Mouse (Mus musculus) forebrain, embryonic 10.5 days (tissue): ENCODE measurements around the gene Klhl41. TPM values are rescaled to one million over a fixed set of nuclear protein-coding genes. Genes with fewer than 3 reads are reported as not detected.
"Not testable (repeated sequence)": the region's sequence is repeated elsewhere in the genome, so short reads cannot be mapped to it uniquely, and the experiment has no call there.

Experiments used
- DNase-seq: peaks from one replicate; pipeline ENCODE4 v3.0.0-alpha.2; 2017; ENCODE audit warnings: low spot score; ENCODE audit errors: extremely low spot score
- H3K27ac ChIP-seq: fragments of 300-500 bp; sonication (generic); 2 replicates; pipeline ENCODE4 v1.5.1; 2016; ENCODE audit warnings: mild to moderate bottlenecking
- H3K27me3 ChIP-seq: fragments of 300-500 bp; sonication (generic); 2 replicates; pipeline ENCODE4 v1.6.1; 2016; ENCODE audit warnings: mild to moderate bottlenecking; ENCODE audit not compliant: poor library complexity, severe bottlenecking
- H3K36me3 ChIP-seq: fragments of 300-500 bp; sonication (generic); replicated peaks from 2 replicates; pipeline ENCODE4 v1.6.1; 2016; ENCODE audit warnings: mild to moderate bottlenecking, moderate library complexity
- H3K4me1 ChIP-seq: fragments of 300-500 bp; sonication (generic); 2 replicates; pipeline ENCODE4 v1.6.1; 2016
- H3K4me3 ChIP-seq: fragments of 300-500 bp; sonication (generic); 2 replicates; pipeline ENCODE4 v1.5.1; 2016; ENCODE audit warnings: mild to moderate bottlenecking, moderate library complexity
- H3K9me3 ChIP-seq: fragments of 300-500 bp; sonication (generic); 2 replicates; pipeline ENCODE4 v1.6.1; 2016; ENCODE audit warnings: mild to moderate bottlenecking, moderate library complexity
- WGBS: fragments of 180-500 bp; shearing (Covaris S2); methylation state at CpG from one replicate; pipeline ENCODE4 v1.1.7; 2016; 5-methylcytosine and 5-hydroxymethylcytosine counted together
- polyA plus RNA-seq: library from polyadenylated mRNA; unstranded; fragments of >200 nt; fragmentation: Nextera tagmentation; extraction: Ambion mirVana; gene quantifications from 2 replicates; pipeline ENCODE4 v1.2.1, GENCODE M21; 2016

Klhl41 gene
- 0.11 and 0.21 TPM in 2 replicates for polyA plus RNA-seq

- 87% methylated on average over 9 of the region's 9 CpGs for WGBS
- DNase-seq = no peak
Measured at GRCm38 (mm10) chr2:69669853-69670252, at the start of gene Klhl41. Gene Klhl41, plus strand, starts transcription at chr2:69670120.

GRCm38 (mm10) chr2:69629215-69629614, 40.7 kb upstream of the Klhl41 start:
- Histone ChIP-seq H3K9me3 (peaks cover 2% of the 10 kb centered on the region; the same call in 1 of the 2 replicates), H3K27ac (no peak overlapping the region), H3K27me3 (no peaks in the 10 kb centered on the region), H3K36me3 (no peaks in the 10 kb centered on the region), H3K4me1 (no peaks in the 10 kb centered on the region), H3K4me3 (no peak overlapping the region)
- 87% methylated on average over 17 of the region's 17 CpGs for WGBS
- DNase-seq = no peak

More at GRCm38 (mm10) chr2:69669853-69670252, at the start of gene Klhl41:
- Histone ChIP-seq H3K27ac (no peak within 1 kb of the TSS), H3K4me3 (no peak within 1 kb of the TSS), H3K36me3 (peaks cover 8% of the 10 kb centered on the region), H3K27me3 (no peaks in the 10 kb centered on the region), H3K9me3 (no peaks in the 10 kb centered on the region), H3K4me1 (peaks cover 13% of the 10 kb centered on the region)

GRCm38 (mm10) chr2:69629914-69630313, 40.0 kb upstream of the Klhl41 start:
- no peak overlapping the region for H3K27ac ChIP-seq
- peaks cover 2% of the 10 kb centered on the region; the same call in 1 of the 2 replicates for H3K9me3 ChIP-seq
- WGBS = 88% methylated on average over 6 of the region's 6 CpGs
- no peak overlapping the region for H3K4me3 ChIP-seq
- no peaks in the 10 kb centered on the region for H3K4me1 ChIP-seq
- H3K36me3 ChIP-seq = no peaks in the 10 kb centered on the region
- no peak for DNase-seq
- no peaks in the 10 kb centered on the region for H3K27me3 ChIP-seq

- peaks cover 2% of the 10 kb centered on the region; the same call in 1 of the 2 replicates for H3K9me3 ChIP-seq
- DNase-seq = no peak
- WGBS = 90% methylated on average over 5 of the region's 5 CpGs
- H3K27ac ChIP-seq = no peak overlapping the region
- no peaks in the 10 kb centered on the region for H3K36me3 ChIP-seq
- H3K27me3 ChIP-seq = no peaks in the 10 kb centered on the region
- peaks cover 3% of the 10 kb centered on the region; the same call in 1 of the 2 replicates for H3K4me1 ChIP-seq
- H3K4me3 ChIP-seq = no peak overlapping the region
Measured at GRCm38 (mm10) chr2:69630792-69631191, 39.1 kb upstream of the Klhl41 start.

- Histone ChIP-seq H3K27ac (no peak overlapping the region), H3K9me3 (peaks cover 2% of the 10 kb centered on the region; the same call in 1 of the 2 replicates), H3K27me3 (no peaks in the 10 kb centered on the region), H3K36me3 (no peaks in the 10 kb centered on the region), H3K4me3 (no peak overlapping the region), H3K4me1 (peaks cover 3% of the 10 kb centered on the region; the same call in 1 of the 2 replicates)
- WGBS = 88% methylated on average over 2 of the region's 2 CpGs
- DNase-seq = no peak
Measured at GRCm38 (mm10) chr2:69631449-69631848, 38.5 kb upstream of the Klhl41 start.

- DNase-seq = peak; percentile 41
- Histone ChIP-seq H3K9me3 (0 out of 2 replicates have a peak, but pooled peaks cover 4% of the 10 kb centered on the region), H3K4me3 (peak overlapping the region; percentile 44), H3K27me3 (no peaks in the 10 kb centered on the region), H3K4me1 (peaks cover 6% of the 10 kb centered on the region), H3K27ac (peak overlapping the region; percentile 79), H3K36me3 (no peaks in the 10 kb centered on the region)
- WGBS = 14% methylated on average over 11 of the region's 11 CpGs
Measured at GRCm38 (mm10) chr2:69635064-69635701, 34.7 kb upstream of the Klhl41 start.

- H3K27me3 ChIP-seq = no peaks in the 10 kb centered on the region
- 0 out of 2 replicates have a peak, but pooled peaks cover 4% of the 10 kb centered on the region for H3K9me3 ChIP-seq
- peaks cover 8% of the 10 kb centered on the region for H3K4me1 ChIP-seq
- no peak overlapping the region for H3K27ac ChIP-seq
- DNase-seq = peak; percentile 41
- no peaks in the 10 kb centered on the region for H3K36me3 ChIP-seq
- WGBS = 66% methylated on average over 6 of the region's 6 CpGs
- no peak overlapping the region for H3K4me3 ChIP-seq
Measured at GRCm38 (mm10) chr2:69635807-69636206, 34.1 kb upstream of the Klhl41 start.

- H3K27me3 ChIP-seq, H3K4me3 ChIP-seq, H3K27ac ChIP-seq, H3K36me3 ChIP-seq, DNase-seq, H3K9me3 ChIP-seq, H3K4me1 ChIP-seq: not testable (repeated sequence)
- WGBS = 72% methylated on average over 7 of the region's 7 CpGs
Measured at GRCm38 (mm10) chr2:69637989-69638388, 31.9 kb upstream of the Klhl41 start.

- H3K4me3 ChIP-seq = no peak overlapping the region
- H3K27ac ChIP-seq = 0 out of 2 replicates have a peak overlapping the region, but pooled peaks have one; percentile 35
- DNase-seq = no peak
- H3K27me3 ChIP-seq = no peaks in the 10 kb centered on the region
- H3K36me3 ChIP-seq = no peaks in the 10 kb centered on the region
- 68% methylated on average over 10 of the region's 10 CpGs for WGBS
- H3K9me3 ChIP-seq = 0 out of 2 replicates have a peak, but pooled peaks cover 4% of the 10 kb centered on the region
- H3K4me1 ChIP-seq = peaks cover 7% of the 10 kb centered on the region
Measured at GRCm38 (mm10) chr2:69640100-69640499, 29.8 kb upstream of the Klhl41 start.

GRCm38 (mm10) chr2:69644968-69645617, 24.8 kb upstream of the Klhl41 start:
- Histone ChIP-seq H3K27ac (no peak overlapping the region), H3K9me3 (no peaks in the 10 kb centered on the region), H3K4me1 (peaks cover 17% of the 10 kb centered on the region), H3K4me3 (no peak overlapping the region), H3K27me3 (no peaks in the 10 kb centered on the region), H3K36me3 (no peaks in the 10 kb centered on the region)
- DNase-seq = no peak
- 93% methylated on average over 11 of the region's 11 CpGs for WGBS

- Histone ChIP-seq H3K27ac (peak within 1 kb of the TSS; percentile 80), H3K36me3 (no peaks in the 10 kb centered on the region), H3K4me3 (peak within 1 kb of the TSS; percentile 93), H3K4me1 (peaks cover 15% of the 10 kb centered on the region), H3K27me3 (no peaks in the 10 kb centered on the region), H3K9me3 (no peaks in the 10 kb centered on the region)
- WGBS = 3% methylated on average over 43 of the region's 43 CpGs
- DNase-seq = peak; percentile 89
Measured at GRCm38 (mm10) chr2:69646726-69647490, 23.0 kb upstream of the Klhl41 start, which contains the start of gene Bbs5. Gene Bbs5, plus strand, starts transcription at chr2:69647171.

GRCm38 (mm10) chr2:69649716-69650115, 20.2 kb upstream of the Klhl41 start:
- no peak overlapping the region for H3K27ac ChIP-seq
- no peak overlapping the region for H3K4me3 ChIP-seq
- H3K27me3 ChIP-seq = no peaks in the 10 kb centered on the region
- WGBS = 86% methylated on average over 5 of the region's 5 CpGs
- no peak for DNase-seq
- peaks cover 12% of the 10 kb centered on the region for H3K36me3 ChIP-seq
- no peaks in the 10 kb centered on the region for H3K9me3 ChIP-seq
- peaks cover 15% of the 10 kb centered on the region for H3K4me1 ChIP-seq
